Mouse (Mus musculus) brain, embryonic 14.5 days (tissue): ENCODE measurements at regions not wholly inside any gene's neighbourhood (a gene's known extent, or its start where the extent isn't known, plus 50 kb on each side); places are given as distances from the start of the nearest gene placed in this dataset.

Source experiments
- CTCF ChIP-seq: fragments of 200-500 bp; IDR thresholded peaks from 2 replicates; pipeline ENCODE4 v1.5.1; 2012; ENCODE audit warnings: inconsistent platforms, mild to moderate bottlenecking, moderate library complexity, borderline replicate concordance; ENCODE audit not compliant: insufficient read depth, insufficient read length; ENCODE audit errors: extremely low read depth
- POLR2A ChIP-seq: fragments of 200-500 bp; IDR thresholded peaks from 2 replicates; pipeline ENCODE4 v1.6.1; 2012; ENCODE audit warnings: mild to moderate bottlenecking, inconsistent platforms, borderline replicate concordance; ENCODE audit not compliant: poor library complexity, insufficient read depth, insufficient read length, severe bottlenecking; ENCODE audit errors: extremely low read depth

DNA sequence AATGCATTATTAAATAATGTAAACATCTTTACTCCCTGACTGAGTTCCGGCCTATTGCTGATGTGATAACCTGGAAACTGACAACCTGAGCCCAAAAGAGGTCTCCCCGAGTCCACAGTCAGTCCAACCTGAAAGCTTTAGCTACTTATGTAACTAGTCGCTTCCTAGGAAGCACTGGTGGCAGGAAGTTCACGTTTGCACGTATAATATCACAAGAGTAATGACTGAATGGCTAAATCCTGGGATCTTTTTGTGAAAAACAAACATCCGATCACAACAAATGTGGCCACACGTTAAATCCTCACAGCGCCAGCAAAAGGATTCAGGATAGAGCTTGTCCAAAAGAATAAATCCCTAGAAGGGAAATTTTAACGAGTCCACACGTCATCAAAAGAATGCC lies 62.7 kb downstream of the Fam110c start:
- TF ChIP-seq CTCF (no peak), POLR2A (no peak)
